Mouse (Mus musculus): ENCODE measurements around the gene Sdc3. TPM values are rescaled to one million over a fixed set of nuclear protein-coding genes. Genes with fewer than 3 reads are reported as not detected.

Sdc3 gene
- polyA plus RNA-seq, 2 experiments, result 35.4 to 89.5 TPM

DNA sequence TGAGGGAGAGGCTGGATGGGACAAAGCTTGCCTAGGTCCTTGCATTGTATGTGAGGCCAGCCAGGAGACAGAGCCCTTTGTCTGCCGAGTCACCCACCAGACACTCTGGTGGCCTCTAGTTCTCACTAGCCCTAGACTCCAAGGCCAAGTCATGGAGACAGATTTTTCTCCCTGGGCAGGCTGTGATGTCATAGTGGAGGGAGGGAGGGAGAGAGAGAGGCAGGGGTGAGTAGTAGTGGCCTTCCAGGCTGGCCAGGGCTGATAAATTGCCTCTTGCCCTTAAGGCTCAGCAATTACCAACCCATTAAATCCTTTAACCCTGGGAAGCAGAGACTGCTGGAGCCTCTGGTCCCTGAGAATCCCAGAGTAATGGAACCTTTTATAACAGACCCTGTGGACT, 41.8 kb downstream of the Sdc3 start:
- no peak for DNase-seq (ENCODE audit: low spot score)
- Histone ChIP-seq H3K4me1 (ENCODE audit: control insufficient read depth, insufficient read depth, low read length) (peaks cover 28% of the 10 kb centered on the region), H3K4me3 (replicated peaks; ENCODE audit: low read length) (no peak overlapping the region), H3K27ac (replicated peaks; ENCODE audit: low read depth, low read length) (no peak overlapping the region), H3K27me3 (ENCODE audit: control insufficient read depth, insufficient read depth, low read length) (no peaks in the 10 kb centered on the region), H3K36me3 (ENCODE audit: control insufficient read depth, insufficient read depth, low read length) (no peaks in the 10 kb centered on the region), H3K9me3 (ENCODE audit: control insufficient read depth, low read length) (no peaks in the 10 kb centered on the region), H3K4me2 (replicated peaks; ENCODE audit: low read depth, low read length, severe bottlenecking) (no peak overlapping the region), H3K9ac (ENCODE audit: low read depth, low read length, severe bottlenecking) (no peak overlapping the region)
- 20% methylated on average over 1 of the region's 1 CpGs for WGBS
- no peak for ATAC-seq (ENCODE audit: low FRiP score, low read depth)
- TF ChIP-seq POLR2A (IDR thresholded peaks at IDR 0.05; ENCODE audit: borderline replicate concordance, extremely low read depth, insufficient read depth, insufficient read length), result no peak

- Histone ChIP-seq H3K9ac (ENCODE audit: low read depth, low read length, severe bottlenecking) (no peak overlapping the region), H3K36me3 (ENCODE audit: control insufficient read depth, insufficient read depth, low read length) (no peaks in the 10 kb centered on the region), H3K27me3 (ENCODE audit: control insufficient read depth, insufficient read depth, low read length) (no peaks in the 10 kb centered on the region), H3K9me3 (ENCODE audit: control insufficient read depth, low read length) (no peaks in the 10 kb centered on the region), H3K27ac (replicated peaks; ENCODE audit: low read depth, low read length) (no peak overlapping the region), H3K4me2 (replicated peaks; ENCODE audit: low read depth, low read length, severe bottlenecking) (no peak overlapping the region), H3K4me1 (ENCODE audit: control insufficient read depth, insufficient read depth, low read length) (peaks cover 23% of the 10 kb centered on the region), H3K4me3 (replicated peaks; ENCODE audit: low read length) (no peak overlapping the region)
- DNase-seq (ENCODE audit: low spot score) (no peak), ATAC-seq (ENCODE audit: low FRiP score, low read depth) (no peak)
- TF ChIP-seq POLR2A (IDR thresholded peaks at IDR 0.05; ENCODE audit: borderline replicate concordance, extremely low read depth, insufficient read depth, insufficient read length), result no peak
- 91% methylated on average over 4 of the region's 4 CpGs for WGBS
Measured at GRCm38 (mm10) chr4:130835550-130835949, 43.2 kb downstream of the Sdc3 start.

DNA sequence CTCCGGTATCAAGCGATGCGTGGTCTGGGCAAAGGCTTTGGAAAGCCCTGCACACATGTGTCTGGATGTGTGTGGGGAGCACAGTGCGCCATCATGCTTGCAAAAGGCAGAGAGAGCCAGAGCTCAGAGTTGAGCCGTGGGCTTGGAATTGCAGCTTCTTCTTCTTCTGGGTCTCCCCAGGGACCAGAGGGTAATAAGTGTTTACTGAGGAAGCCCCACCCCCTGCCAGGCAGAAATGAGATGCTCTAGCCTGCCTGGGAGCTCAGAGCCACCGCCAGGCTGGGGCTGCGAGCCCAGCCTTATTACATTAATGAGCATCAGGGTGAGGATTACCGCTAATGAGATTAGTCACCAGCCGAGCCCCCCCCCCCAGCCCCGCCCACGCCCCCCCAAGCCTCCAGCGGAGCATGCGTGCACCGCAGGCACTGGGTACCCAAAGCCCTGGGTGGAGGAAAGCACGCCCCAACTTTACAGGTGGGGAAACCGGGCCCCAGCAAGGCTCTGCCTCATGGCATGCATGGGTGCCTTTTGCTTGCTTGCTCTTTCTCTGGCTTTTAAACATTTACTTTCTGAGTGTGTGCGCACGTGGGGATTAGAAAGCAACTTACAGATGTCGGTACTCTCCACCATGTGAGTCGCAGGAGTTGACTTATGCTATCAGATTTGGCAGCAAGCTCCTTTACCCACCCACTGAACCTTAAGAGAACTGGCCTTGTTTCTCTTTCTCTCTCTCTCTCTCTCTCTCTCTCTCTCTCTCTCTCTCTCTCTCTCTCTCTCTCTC, 44.1 kb downstream of the Sdc3 start:
- ATAC-seq (ENCODE audit: low FRiP score, low read depth) (no peak), DNase-seq (ENCODE audit: low spot score) (peak; percentile 51)
- Histone ChIP-seq H3K27me3 (ENCODE audit: control insufficient read depth, insufficient read depth, low read length) (no peaks in the 10 kb centered on the region), H3K4me2 (replicated peaks; ENCODE audit: low read depth, low read length, severe bottlenecking) (peak overlapping the region; percentile 41; the same call in 1 of the 2 replicates), H3K4me3 (replicated peaks; ENCODE audit: low read length) (no peak overlapping the region), H3K9me3 (ENCODE audit: control insufficient read depth, low read length) (no peaks in the 10 kb centered on the region), H3K36me3 (ENCODE audit: control insufficient read depth, insufficient read depth, low read length) (no peaks in the 10 kb centered on the region), H3K9ac (ENCODE audit: low read depth, low read length, severe bottlenecking) (no peak overlapping the region), H3K4me1 (ENCODE audit: control insufficient read depth, insufficient read depth, low read length) (peaks cover 29% of the 10 kb centered on the region), H3K27ac (replicated peaks; ENCODE audit: low read depth, low read length) (no peak overlapping the region)
- TF ChIP-seq POLR2A (IDR thresholded peaks at IDR 0.05; ENCODE audit: borderline replicate concordance, extremely low read depth, insufficient read depth, insufficient read length), result no peak
- WGBS, result 14% methylated on average over 17 of the region's 20 CpGs

DNA sequence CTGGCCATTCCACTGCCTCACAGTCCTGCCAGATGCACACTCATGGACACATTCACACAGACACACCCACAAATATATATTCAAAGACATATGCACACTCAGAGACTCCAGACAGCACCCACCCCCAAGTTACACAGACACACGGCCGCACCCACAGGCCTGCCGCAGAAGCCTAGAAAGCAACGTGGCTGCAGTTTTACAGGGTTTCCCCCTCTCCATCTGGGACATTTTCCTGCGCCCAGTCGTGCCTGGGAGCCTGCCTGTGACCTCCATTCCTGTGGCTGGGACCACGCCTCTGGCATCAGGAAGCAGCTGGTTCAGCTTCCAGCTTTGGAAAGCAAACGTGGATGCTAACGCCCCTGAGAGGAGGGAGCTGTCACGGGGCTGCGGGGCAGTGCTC, 46.2 kb downstream of the Sdc3 start:
- H3K9me3 ChIP-seq (ENCODE audit: control insufficient read depth, low read length), result no peaks in the 10 kb centered on the region
- no peaks in the 10 kb centered on the region for H3K36me3 ChIP-seq (ENCODE audit: control insufficient read depth, insufficient read depth, low read length)
- WGBS, result 14% methylated on average over 11 of the region's 11 CpGs
- no peak overlapping the region for H3K4me3 ChIP-seq (replicated peaks; ENCODE audit: low read length)
- no peak overlapping the region for H3K9ac ChIP-seq (ENCODE audit: low read depth, low read length, severe bottlenecking)
- ATAC-seq (ENCODE audit: low FRiP score, low read depth), result no peak
- H3K27me3 ChIP-seq (ENCODE audit: control insufficient read depth, insufficient read depth, low read length), result no peaks in the 10 kb centered on the region
- no peak overlapping the region for H3K4me2 ChIP-seq (replicated peaks; ENCODE audit: low read depth, low read length, severe bottlenecking)
- no peak for TF ChIP-seq POLR2A (IDR thresholded peaks at IDR 0.05; ENCODE audit: borderline replicate concordance, extremely low read depth, insufficient read depth, insufficient read length)
- H3K4me1 ChIP-seq (ENCODE audit: control insufficient read depth, insufficient read depth, low read length), result peaks cover 32% of the 10 kb centered on the region
- no peak for DNase-seq (ENCODE audit: low spot score)
- H3K27ac ChIP-seq (replicated peaks; ENCODE audit: low read depth, low read length), result 0 out of 2 replicates have a peak overlapping the region, but pooled peaks have one; percentile 48

DNA sequence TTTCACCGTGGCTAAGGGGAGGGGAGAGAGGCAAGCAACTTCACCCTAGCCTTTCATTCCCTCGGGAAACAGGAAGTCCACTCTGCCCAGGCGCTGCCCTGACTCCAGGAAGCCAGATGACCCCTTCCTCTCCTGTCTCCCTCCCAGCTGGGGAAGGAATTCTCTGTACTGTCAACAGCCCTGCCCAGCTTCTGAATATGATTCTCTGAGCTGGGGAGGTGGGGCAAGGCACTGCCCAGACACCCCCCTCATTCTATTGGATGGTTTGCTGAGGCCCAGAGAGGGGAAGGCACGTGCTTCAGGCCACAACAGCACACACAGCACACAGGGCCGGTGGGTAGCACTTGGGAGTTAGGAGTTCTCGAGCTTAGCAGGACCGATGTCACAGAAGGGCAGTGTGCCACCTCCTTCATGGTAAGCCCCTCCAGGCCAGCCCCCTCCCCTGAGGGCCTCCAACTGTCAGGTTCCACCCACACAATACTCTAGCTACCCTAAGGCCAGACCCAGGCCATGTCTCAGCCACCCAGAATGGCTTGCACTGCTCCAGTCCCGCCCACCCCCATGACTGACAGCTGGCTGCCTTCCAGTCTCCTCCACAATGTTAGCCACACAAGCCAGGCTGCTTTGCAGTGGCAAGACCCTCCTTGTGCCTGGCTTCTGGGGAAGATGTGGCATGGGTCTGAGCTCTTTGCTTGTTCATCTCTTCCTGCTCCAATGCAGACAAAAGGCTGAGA, 48.9 kb downstream of the Sdc3 start:
- no peaks in the 10 kb centered on the region for H3K9me3 ChIP-seq (ENCODE audit: control insufficient read depth, low read length)
- H3K27me3 ChIP-seq (ENCODE audit: control insufficient read depth, insufficient read depth, low read length), result no peaks in the 10 kb centered on the region
- H3K4me3 ChIP-seq (replicated peaks; ENCODE audit: low read length), result no peak overlapping the region
- no peak overlapping the region for H3K9ac ChIP-seq (ENCODE audit: low read depth, low read length, severe bottlenecking)
- no peak overlapping the region for H3K4me2 ChIP-seq (replicated peaks; ENCODE audit: low read depth, low read length, severe bottlenecking)
- no peak for TF ChIP-seq POLR2A (IDR thresholded peaks at IDR 0.05; ENCODE audit: borderline replicate concordance, extremely low read depth, insufficient read depth, insufficient read length)
- H3K4me1 ChIP-seq (ENCODE audit: control insufficient read depth, insufficient read depth, low read length), result peaks cover 31% of the 10 kb centered on the region
- peak; percentile 33 for DNase-seq (ENCODE audit: low spot score)
- 0 out of 2 replicates have a peak, but pooled peaks have one; percentile 48 for ATAC-seq (ENCODE audit: low FRiP score, low read depth)
- H3K27ac ChIP-seq (replicated peaks; ENCODE audit: low read depth, low read length), result no peak overlapping the region
- WGBS, result 34% methylated on average over 8 of the region's 8 CpGs
- H3K36me3 ChIP-seq (ENCODE audit: control insufficient read depth, insufficient read depth, low read length), result no peaks in the 10 kb centered on the region
